Mouse (Mus musculus) liver, embryonic 11.5 days (tissue): ENCODE data around the gene Eno3. TPM values are rescaled to one million over a fixed set of nuclear protein-coding genes. Genes with fewer than 3 reads are reported as not detected.
A peak's percentile ranks its signal among the peaks of the same experiment; 100 is the strongest.

ENCODE experiments used
- ATAC-seq: fragments of 200-750 bp; cut with Nextera tagmentation; replicated peaks from 2 replicates; pipeline ENCODE4 v1.8.0; 2017; ENCODE audit warnings: moderate number of reproducible peaks, mild to moderate bottlenecking, moderate TSS enrichment, moderate library complexity; ENCODE audit not compliant: low FRiP score
- DNase-seq: peaks from one replicate; pipeline ENCODE4 v3.0.0-alpha.2; 2017; ENCODE audit warnings: low spot score
- H3K27ac ChIP-seq: fragments of 300-500 bp; sonication (generic); 2 replicates; pipeline ENCODE4 v1.5.1; 2014; ENCODE audit warnings: mild to moderate bottlenecking, low read depth, low read length, control low read depth
- H3K27me3 ChIP-seq: fragments of 300-500 bp; sonication (generic); replicated peaks from 2 replicates; pipeline ENCODE4 v1.6.1; 2014; ENCODE audit warnings: low read length, mixed read lengths; ENCODE audit not compliant: control insufficient read depth, insufficient read depth
- H3K36me3 ChIP-seq: fragments of 300-500 bp; sonication (generic); 2 replicates; pipeline ENCODE4 v1.6.1; 2014; ENCODE audit warnings: mild to moderate bottlenecking, low read length, moderate library complexity, mixed read lengths; ENCODE audit not compliant: control insufficient read depth, insufficient read depth
- H3K4me1 ChIP-seq: fragments of 300-500 bp; sonication (generic); replicated peaks from 2 replicates; pipeline ENCODE4 v1.6.1; 2014; ENCODE audit warnings: low read length, mixed read lengths; ENCODE audit not compliant: control insufficient read depth, insufficient read depth
- H3K4me2 ChIP-seq: fragments of 300-500 bp; sonication (generic); 2 replicates; pipeline ENCODE4 v1.6.1; 2014; ENCODE audit warnings: mild to moderate bottlenecking, control low read depth, moderate library complexity
- H3K4me3 ChIP-seq: fragments of 300-500 bp; sonication (generic); 2 replicates; pipeline ENCODE4 v1.5.1; 2014; ENCODE audit warnings: low read depth, low read length, control low read depth
- H3K9ac ChIP-seq: fragments of 300-500 bp; sonication (generic); 2 replicates; pipeline ENCODE4 v1.6.1; 2014; ENCODE audit warnings: low read depth, low read length, control low read depth
- H3K9me3 ChIP-seq: fragments of 300-500 bp; sonication (generic); 2 replicates; pipeline ENCODE4 v1.6.1; 2016; ENCODE audit warnings: low read length, inconsistent platforms, mixed read lengths; ENCODE audit not compliant: control insufficient read depth
- WGBS: fragments of 180-500 bp; shearing (Covaris S2); extraction: QIAGEN DNeasy Blood & Tissue Kit; methylation state at CpG from one replicate; pipeline ENCODE4 v1.1.7; 2014; 5-methylcytosine and 5-hydroxymethylcytosine counted together
- polyA plus RNA-seq: library from polyadenylated mRNA; unstranded; fragments of >200 nt; fragmentation: Nextera tagmentation; extraction: Ambion mirVana; gene quantifications from 2 replicates; pipeline ENCODE4 v1.2.1, GENCODE M21; 2014

The Eno3 gene
- polyA plus RNA-seq, 1 experiment from 2014 or later = 20.1 TPM

DNA sequence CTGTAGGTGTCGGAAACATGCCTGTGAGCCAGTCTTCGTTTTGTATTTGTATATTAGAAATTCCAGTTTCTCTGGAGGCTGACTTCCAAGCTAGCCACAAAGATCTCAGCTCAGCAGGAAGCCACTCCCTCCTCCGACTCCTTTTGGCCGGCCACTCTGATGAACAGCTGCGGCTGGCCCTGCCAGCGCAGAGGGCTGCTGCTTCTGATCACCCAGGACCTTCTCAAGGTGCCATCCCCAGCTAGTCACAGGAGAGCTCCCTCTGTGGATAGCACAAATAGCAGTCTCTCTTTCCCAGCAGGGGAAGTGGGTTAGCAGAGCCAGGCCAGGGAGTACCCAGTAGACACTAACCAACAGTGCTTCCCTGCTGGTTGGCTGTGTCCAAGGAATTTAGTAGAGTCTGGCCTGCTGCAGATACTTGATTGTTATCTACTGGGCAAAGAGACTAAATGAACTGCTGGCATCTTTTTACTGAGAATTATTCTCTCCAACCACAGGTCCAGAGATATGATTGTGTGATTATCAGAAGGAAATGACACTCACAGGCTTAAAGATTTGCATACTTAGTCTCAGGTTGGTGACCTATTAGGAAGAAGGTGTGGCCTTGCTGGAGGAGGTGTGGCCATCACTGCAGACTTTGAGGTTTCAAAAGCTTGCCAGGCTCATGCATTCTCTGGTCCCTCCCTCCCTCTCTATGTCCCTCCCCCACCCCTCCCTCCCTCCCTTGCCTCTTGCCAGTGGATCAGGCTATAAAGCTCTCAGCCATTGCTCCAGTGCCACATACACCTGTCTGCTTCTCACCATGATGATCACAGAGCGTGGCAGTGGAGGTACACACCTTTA is 34.8 kb upstream of the Eno3 start:
- ATAC-seq = peak; percentile 77
- Histone ChIP-seq H3K4me1 (peaks cover 6% of the 10 kb centered on the region), H3K9me3 (no peaks in the 10 kb centered on the region)

DNA sequence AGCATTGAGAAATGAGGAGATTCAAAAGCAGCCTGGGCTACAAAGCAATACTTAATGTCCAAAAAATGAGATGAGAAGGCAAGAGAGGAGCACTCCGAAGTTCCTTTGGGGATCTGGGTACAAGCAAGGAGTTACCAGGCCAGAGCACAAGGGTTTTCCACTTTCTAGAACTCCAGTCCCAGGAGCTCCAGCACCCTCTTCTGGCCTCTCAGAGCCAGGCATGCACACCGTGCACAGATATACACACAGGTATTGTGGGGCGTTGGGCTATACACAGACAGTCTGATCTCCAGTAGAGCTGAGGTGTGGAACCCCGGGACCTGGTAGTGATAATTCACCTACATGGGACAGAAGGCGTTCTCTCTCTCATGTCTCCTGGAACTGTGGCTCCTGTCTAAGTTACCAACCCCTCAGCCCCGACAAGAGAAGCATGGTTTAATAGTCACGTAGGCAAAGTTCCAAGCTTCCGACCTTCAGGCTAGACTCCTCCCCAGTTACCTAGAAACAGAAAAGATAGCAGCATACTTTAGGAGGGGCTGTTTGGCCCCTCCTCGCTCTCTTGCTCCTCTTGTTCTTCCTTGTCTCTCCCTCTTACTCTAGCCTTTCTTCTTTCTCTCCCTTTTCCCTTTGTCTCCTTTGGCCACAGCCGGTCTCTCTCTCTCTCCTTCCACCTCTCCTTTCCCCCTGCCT is 33.8 kb upstream of the Eno3 start:
- no peak overlapping the region for H3K4me3 ChIP-seq
- no peak overlapping the region for H3K9ac ChIP-seq
- H3K36me3 ChIP-seq = no peaks in the 10 kb centered on the region
- no peaks in the 10 kb centered on the region for H3K9me3 ChIP-seq
- peaks cover 6% of the 10 kb centered on the region for H3K4me1 ChIP-seq
- no peak for ATAC-seq
- no peak for DNase-seq
- 75% methylated on average over 10 of the region's 10 CpGs for WGBS
- H3K4me2 ChIP-seq = no peak overlapping the region
- no peak overlapping the region for H3K27ac ChIP-seq
- no peaks in the 10 kb centered on the region for H3K27me3 ChIP-seq

More for the DNA sequence above, 34.8 kb upstream of the Eno3 start:
- H3K9ac ChIP-seq = no peak overlapping the region
- H3K36me3 ChIP-seq = no peaks in the 10 kb centered on the region
- H3K4me3 ChIP-seq = no peak overlapping the region
- H3K27me3 ChIP-seq = no peaks in the 10 kb centered on the region
- H3K27ac ChIP-seq = no peak overlapping the region
- no peak for DNase-seq
- 49% methylated on average over 7 of the region's 7 CpGs for WGBS
- no peak overlapping the region for H3K4me2 ChIP-seq

GRCm38 (mm10) chr11:70625473-70625872 is 31.5 kb upstream of the Eno3 start:
- H3K36me3 ChIP-seq = no peaks in the 10 kb centered on the region
- no peaks in the 10 kb centered on the region for H3K9me3 ChIP-seq
- H3K27me3 ChIP-seq = no peaks in the 10 kb centered on the region
- H3K4me1 ChIP-seq = peaks cover 6% of the 10 kb centered on the region
- H3K27ac ChIP-seq = no peak overlapping the region
- H3K4me2 ChIP-seq = no peak overlapping the region
- WGBS = 46% methylated on average over 4 of the region's 4 CpGs
- H3K4me3 ChIP-seq = no peak overlapping the region
- ATAC-seq = no peak
- no peak overlapping the region for H3K9ac ChIP-seq
- DNase-seq = peak; percentile 61

- H3K9ac ChIP-seq = no peak overlapping the region
- H3K36me3 ChIP-seq = no peaks in the 10 kb centered on the region
- no peak overlapping the region for H3K27ac ChIP-seq
- WGBS = 70% methylated on average over 4 of the region's 4 CpGs
- H3K9me3 ChIP-seq = no peaks in the 10 kb centered on the region
- H3K4me3 ChIP-seq = no peak overlapping the region
- ATAC-seq = no peak
- DNase-seq = no peak
- peaks cover 6% of the 10 kb centered on the region for H3K4me1 ChIP-seq
- no peaks in the 10 kb centered on the region for H3K27me3 ChIP-seq
- H3K4me2 ChIP-seq = no peak overlapping the region
Observed at GRCm38 (mm10) chr11:70626877-70627276, 30.1 kb upstream of the Eno3 start.

DNA sequence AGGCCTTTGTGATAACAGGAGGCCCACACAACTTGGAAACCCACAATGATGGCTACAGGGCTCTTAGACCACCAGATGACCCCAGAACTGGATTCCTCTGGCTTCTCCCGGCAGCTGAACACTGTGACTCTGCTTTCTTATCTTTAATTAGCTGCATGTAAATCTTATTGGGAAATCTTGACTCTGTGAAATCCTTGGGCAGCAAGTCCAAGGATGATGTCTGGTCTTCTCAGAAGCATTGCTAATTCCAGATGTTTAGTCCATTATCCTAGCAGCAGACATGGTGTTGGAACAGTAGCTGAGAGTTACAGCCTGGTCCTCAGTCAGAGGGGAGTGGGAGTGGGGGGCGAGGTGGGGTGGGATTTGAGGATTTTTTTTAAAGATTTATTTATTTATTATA is 28.6 kb upstream of the Eno3 start:
- DNase-seq (no peak), ATAC-seq (no peak)
- H3K9ac ChIP-seq = no peak overlapping the region
- H3K27me3 ChIP-seq = no peaks in the 10 kb centered on the region
- no peaks in the 10 kb centered on the region; the same call in 1 of the 2 replicates for H3K4me1 ChIP-seq
- H3K27ac ChIP-seq = no peak overlapping the region
- WGBS = 46% methylated on average over 2 of the region's 2 CpGs
- no peaks in the 10 kb centered on the region for H3K9me3 ChIP-seq
- no peaks in the 10 kb centered on the region for H3K36me3 ChIP-seq
- no peak overlapping the region for H3K4me2 ChIP-seq
- no peak overlapping the region for H3K4me3 ChIP-seq

GRCm38 (mm10) chr11:70629557-70629956 is 27.4 kb upstream of the Eno3 start:
- DNase-seq (no peak), ATAC-seq (no peak)
- Histone ChIP-seq H3K4me3 (no peak overlapping the region), H3K9me3 (no peaks in the 10 kb centered on the region), H3K9ac (no peak overlapping the region), H3K36me3 (no peaks in the 10 kb centered on the region), H3K4me2 (no peak overlapping the region), H3K27ac (no peak overlapping the region), H3K27me3 (no peaks in the 10 kb centered on the region), H3K4me1 (no peaks in the 10 kb centered on the region; the same call in 1 of the 2 replicates)
- 38% methylated on average over 5 of the region's 5 CpGs for WGBS

GRCm38 (mm10) chr11:70630129-70630528 is 26.9 kb upstream of the Eno3 start:
- Histone ChIP-seq H3K36me3 (no peaks in the 10 kb centered on the region), H3K9ac (no peak overlapping the region), H3K27ac (no peak overlapping the region), H3K4me1 (no peaks in the 10 kb centered on the region; the same call in 1 of the 2 replicates), H3K4me2 (no peak overlapping the region), H3K27me3 (no peaks in the 10 kb centered on the region), H3K4me3 (no peak overlapping the region), H3K9me3 (no peaks in the 10 kb centered on the region)
- ATAC-seq (no peak), DNase-seq (no peak)
- WGBS = 48% methylated on average over 7 of the region's 7 CpGs

DNA sequence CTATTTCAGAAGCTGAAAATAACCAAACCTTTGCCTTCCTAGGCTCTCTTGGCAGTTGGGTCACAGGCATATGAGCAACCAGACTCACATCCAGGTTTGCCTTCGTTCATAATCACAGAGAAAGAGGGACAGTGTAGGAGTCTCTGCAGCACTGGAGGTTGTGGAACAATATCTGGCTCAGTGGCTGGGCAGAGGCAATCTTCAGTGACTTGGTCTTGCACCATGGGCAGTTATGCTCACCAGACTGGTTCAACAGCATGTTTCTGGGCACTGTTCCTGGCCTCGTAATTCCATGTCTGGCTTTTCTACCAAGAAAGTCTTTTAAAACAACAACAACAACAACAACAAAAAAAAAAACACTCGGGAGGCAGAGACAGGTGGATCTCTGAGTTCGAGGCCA is 21.4 kb upstream of the Eno3 start:
- Histone ChIP-seq H3K4me1 (peaks cover 33% of the 10 kb centered on the region), H3K36me3 (no peaks in the 10 kb centered on the region), H3K4me3 (no peak overlapping the region), H3K9ac (no peak overlapping the region), H3K4me2 (no peak overlapping the region), H3K27ac (no peak overlapping the region), H3K27me3 (no peaks in the 10 kb centered on the region), H3K9me3 (no peaks in the 10 kb centered on the region)
- DNase-seq = no peak
- ATAC-seq = no peak
- 84% methylated on average over 4 of the region's 4 CpGs for whole genome bisulfite sequencing
